Mouse (Mus musculus) liver, embryonic 14 days (tissue): ENCODE results near the gene Atp6v1c2. TPM values are rescaled to one million over a fixed set of nuclear protein-coding genes. Genes with fewer than 3 reads are reported as not detected.

ENCODE experiments used
- polyA plus RNA-seq: library from polyadenylated mRNA; depleted of rRNA; stranded (reverse); fragments of >200 nt; gene quantifications from 2 replicates; pipeline ENCODE4 v1.2.3, GENCODE M21; 2012; rRNA removed

Atp6v1c2 gene
- polyA plus RNA-seq = not detected in 2 replicates

DNA sequence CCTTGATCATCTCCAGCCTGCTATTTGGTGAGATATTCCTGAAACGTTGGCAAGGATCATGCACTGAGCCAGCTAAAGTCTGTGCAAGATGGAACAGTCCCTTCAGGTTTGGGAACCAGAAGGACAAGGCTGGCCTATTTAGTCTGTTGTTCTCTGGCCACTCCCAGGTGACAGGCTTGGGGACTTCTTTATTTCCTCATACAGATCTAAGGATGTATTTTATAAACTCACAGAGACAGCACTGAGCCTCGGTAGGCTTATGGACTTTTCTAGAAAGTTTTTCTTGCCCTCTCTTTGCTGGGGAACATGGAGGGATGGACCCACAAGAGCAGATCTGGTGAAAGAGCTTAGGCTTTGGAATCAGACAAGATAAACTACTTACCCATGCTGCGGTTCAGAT, at the start of gene Atp6v1c2:
TSS of gene Atp6v1c2 (minus strand) at position 101 of the 400 bp plus-strand sequence.

DNA sequence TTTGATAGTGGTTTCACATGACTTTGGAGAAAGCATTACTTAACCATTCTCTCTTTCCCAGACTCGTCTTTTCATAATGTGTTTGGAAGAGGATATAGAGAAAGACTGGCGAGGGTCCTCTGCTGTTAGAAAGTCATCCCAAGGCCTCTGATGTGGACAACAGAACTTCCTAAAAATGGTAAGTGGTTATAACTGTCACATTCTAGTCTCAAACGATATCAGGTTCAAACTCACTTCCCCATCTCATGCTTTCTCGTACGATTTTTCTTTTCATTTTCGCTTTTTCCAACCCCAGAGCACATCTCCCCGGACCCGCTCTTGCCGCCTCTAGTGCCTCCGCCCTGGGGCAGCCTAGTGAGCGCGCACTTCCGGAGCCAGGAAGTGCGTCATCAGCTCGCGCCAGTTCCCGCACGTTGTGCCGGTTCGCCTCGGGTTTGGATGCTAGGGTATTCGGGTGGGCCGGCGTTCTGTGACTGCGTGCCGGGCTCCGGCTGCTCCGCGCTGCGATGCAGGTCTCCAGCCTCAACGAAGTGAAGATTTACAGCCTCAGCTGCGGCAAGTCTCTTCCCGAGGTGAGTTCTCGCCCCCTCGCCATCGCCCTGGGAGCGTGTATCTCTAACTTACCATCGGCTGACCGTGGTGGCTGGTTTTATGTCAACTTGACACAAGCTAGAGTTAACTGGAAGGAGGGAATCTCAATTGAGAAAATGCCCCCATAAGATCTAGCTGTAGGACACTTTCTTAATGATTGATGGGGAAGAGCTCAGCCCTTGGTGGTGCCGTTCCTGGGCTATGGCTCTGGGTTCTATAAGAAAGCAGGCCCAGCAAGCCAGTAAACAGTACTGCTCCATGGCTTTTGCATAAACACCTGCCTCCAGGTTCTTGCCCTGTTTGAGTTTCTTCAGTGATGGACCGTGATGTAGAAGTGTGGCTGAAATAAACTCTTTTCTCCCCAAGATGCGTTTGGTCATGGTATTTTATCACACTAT, 19.2 kb upstream of the Atp6v1c2 start, which contains the start of gene Nol10:
TSS of gene Nol10 (plus strand) at position 411 of the 989 bp plus-strand sequence.

DNA sequence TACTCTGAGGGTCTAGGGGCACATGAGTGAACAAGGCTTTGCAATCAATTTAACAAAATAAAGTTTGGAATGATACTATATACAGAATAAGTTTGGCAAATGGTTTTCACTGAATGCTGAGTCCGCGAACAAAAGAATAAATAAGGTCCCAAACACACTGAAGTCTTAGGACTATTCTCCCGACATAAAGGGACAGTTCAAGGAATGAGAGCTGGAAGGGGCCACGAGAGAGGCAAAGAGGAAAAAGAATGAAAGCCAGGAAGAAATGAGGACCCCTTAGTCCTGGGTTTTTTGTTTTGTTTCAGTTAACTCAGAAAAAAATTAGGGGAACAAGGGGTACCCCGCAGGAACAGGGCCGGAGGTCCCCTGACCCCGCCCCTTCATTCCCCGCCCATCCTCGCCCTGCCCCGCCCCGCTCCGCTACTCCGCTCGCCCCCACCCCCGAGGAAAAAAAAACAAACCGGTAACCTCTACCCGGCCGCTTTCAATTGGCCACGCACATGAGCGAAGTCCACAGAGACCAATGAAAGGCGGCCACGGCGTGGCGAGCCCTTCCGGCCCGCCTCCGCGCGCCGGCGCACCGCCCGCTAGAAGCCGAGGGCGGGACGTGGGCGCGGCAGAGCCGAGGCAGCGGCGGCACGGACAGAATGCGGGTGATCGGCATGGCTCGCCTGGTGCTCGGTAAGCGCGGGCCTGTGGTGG, 63.0 kb downstream of the Atp6v1c2 start, which contains the start of gene Pdia6:
TSS of gene Pdia6 (plus strand) at position 575 of the 702 bp plus-strand sequence.

Other genes starting within 250 kb of the Atp6v1c2 start
- 0.31 and 0.35 TPM in 2 replicates for gene Kcnf1, start 152.5 kb downstream of the Atp6v1c2 start, polyA plus RNA-seq
- 126 and 129 TPM in 2 replicates for gene Pdia6, start 62.8 kb downstream of the Atp6v1c2 start, polyA plus RNA-seq
- gene Nol10, start 19.1 kb upstream of the Atp6v1c2 start, polyA plus RNA-seq = 7.3 and 8.5 TPM in 2 replicates
- 425 and 505 TPM in 2 replicates for gene Odc1, start 215.4 kb upstream of the Atp6v1c2 start, polyA plus RNA-seq